Mouse (Mus musculus): ENCODE results near the gene Olfr56.
"Not testable (repeated sequence)": the region's sequence is repeated elsewhere in the genome, so short reads cannot be mapped to it uniquely, and the experiment has no call there.

Olfr56 gene

GRCm38 (mm10) chr11:49168839-49169611 is 190.3 kb downstream of the Olfr56 start:
- peak; percentile 23 for DNase-seq (ENCODE audit: low spot score)

GRCm38 (mm10) chr11:49170576-49170975 is 191.9 kb downstream of the Olfr56 start:
- DNase-seq (ENCODE audit: low spot score) = no peak

- DNase-seq (ENCODE audit: low spot score) = no peak
These were observed 196.7 kb downstream of the Olfr56 start for GRCm38 (mm10) chr11:49175345-49175744.

GRCm38 (mm10) chr11:49176047-49176779 is 197.5 kb downstream of the Olfr56 start:
- DNase-seq (ENCODE audit: low spot score) = not testable (repeated sequence)

GRCm38 (mm10) chr11:49183172-49183571 is 204.5 kb downstream of the Olfr56 start:
- no peak for DNase-seq (ENCODE audit: low spot score)

Data from yolk sac, embryonic 10.5 days (tissue).